Mouse (Mus musculus) gastrocnemius, postnatal 14 days (tissue): ENCODE data around the gene Tmcc2. TPM values are rescaled to one million over a fixed set of nuclear protein-coding genes. Genes with fewer than 3 reads are reported as not detected.
"Not testable (repeated sequence)": the region's sequence is repeated elsewhere in the genome, so short reads cannot be mapped to it uniquely, and the experiment has no call there.

ENCODE experiments used
- DNase-seq: peaks from one replicate; pipeline ENCODE4 v3.0.0; 2021; ENCODE audit warnings: mixed read lengths
- intact Hi-C: fragments of 180-260 bp; cut with DNase I; formaldehyde crosslinking; loops from one replicate; pipeline ENCODE4 v1.15.1; 2025; ENCODE audit warnings: low total_unique reads
- total RNA-seq, 2 experiments: library from RNA; stranded (reverse); gene quantifications; 2 replicates each; pipeline ENCODE4 v1.2.3; 2021

The Tmcc2 gene
- total RNA-seq, 2 experiments from 2014 or later: 19.4 to 22.9 TPM

GRCm38 (mm10) chr1:132372896-132373534, 18.1 kb downstream of the Tmcc2 start:
- intact Hi-C loops: no loop called here
- DNase-seq: no peak

- no peak for DNase-seq
Measured at GRCm38 (mm10) chr1:132372354-132372753, 18.7 kb downstream of the Tmcc2 start.

GRCm38 (mm10) chr1:132371298-132372081, 19.6 kb downstream of the Tmcc2 start:
- DNase-seq: no peak
- intact Hi-C loops: no loop called here

More at GRCm38 (mm10) chr1:132372354-132372753, 18.7 kb downstream of the Tmcc2 start:
- intact Hi-C loops: no loop called here

GRCm38 (mm10) chr1:132370681-132371173, 20.4 kb downstream of the Tmcc2 start:
- DNase-seq: peak; percentile 42
- intact Hi-C loops: no loop called here

- DNase-seq: peak; percentile 83
- intact Hi-C loops: loop anchor here (5.0 kb wide), 1 partner anchor 99 kb away; no protein-coding TSS in a partner anchor
Measured at GRCm38 (mm10) chr1:132367692-132368506, 23.2 kb downstream of the Tmcc2 start.

GRCm38 (mm10) chr1:132366937-132367336, 24.1 kb downstream of the Tmcc2 start:
- no peak for DNase-seq

GRCm38 (mm10) chr1:132366235-132366634, 24.8 kb downstream of the Tmcc2 start:
- intact Hi-C loops: loop anchor here (5.0 kb wide), 1 partner anchor 101 kb away; no protein-coding TSS in a partner anchor
- DNase-seq: no peak

More at GRCm38 (mm10) chr1:132366937-132367336, 24.1 kb downstream of the Tmcc2 start:
- intact Hi-C loops: loop anchor here (5.0 kb wide), 1 partner anchor 100 kb away; no protein-coding TSS in a partner anchor

- no peak for DNase-seq
- intact Hi-C loops: loop anchor here (5.0 kb wide), 1 partner anchor 102 kb away; no protein-coding TSS in a partner anchor
Measured at GRCm38 (mm10) chr1:132365645-132366044, 25.4 kb downstream of the Tmcc2 start.

- intact Hi-C loops: loop anchor here (5.0 kb wide), 1 partner anchor 102 kb away; no protein-coding TSS in a partner anchor
- DNase-seq: peak; percentile 57
Measured at GRCm38 (mm10) chr1:132364896-132365557, 26.1 kb downstream of the Tmcc2 start.

GRCm38 (mm10) chr1:132364388-132364787, 26.7 kb downstream of the Tmcc2 start:
- no peak for DNase-seq

GRCm38 (mm10) chr1:132361959-132362358, 29.1 kb downstream of the Tmcc2 start:
- no peak for DNase-seq
- intact Hi-C loops: no loop called here

More at GRCm38 (mm10) chr1:132364388-132364787, 26.7 kb downstream of the Tmcc2 start:
- intact Hi-C loops: no loop called here

- no peak for DNase-seq
- intact Hi-C loops: no loop called here
Measured at GRCm38 (mm10) chr1:132356841-132357240, 34.2 kb downstream of the Tmcc2 start.

GRCm38 (mm10) chr1:132355841-132356242, 35.2 kb downstream of the Tmcc2 start:
- intact Hi-C loops: loop anchor here (2.0 kb wide), 1 partner anchor 41 kb away; no protein-coding TSS in a partner anchor
- peak; percentile 81 for DNase-seq

- DNase-seq: no peak
- intact Hi-C loops: loop anchor here (2.0 kb wide), 1 partner anchor 40 kb away; no protein-coding TSS in a partner anchor
Measured at GRCm38 (mm10) chr1:132355162-132355601, 35.9 kb downstream of the Tmcc2 start.

- no peak for DNase-seq
- intact Hi-C loops: loop anchor here (2.0 to 5.0 kb wide), 2 partner anchors 39 to 197 kb away; no protein-coding TSS in a partner anchor
Measured at GRCm38 (mm10) chr1:132354234-132354633, 36.8 kb downstream of the Tmcc2 start.

- no peak for DNase-seq
- intact Hi-C loops: loop anchor here (5.0 kb wide), 1 partner anchor 196 kb away; no protein-coding TSS in a partner anchor
Measured at GRCm38 (mm10) chr1:132353389-132353788, 37.7 kb downstream of the Tmcc2 start.

- DNase-seq: no peak
- intact Hi-C loops: loop anchor here (5.0 kb wide), 1 partner anchor 194 kb away; no protein-coding TSS in a partner anchor
Measured at GRCm38 (mm10) chr1:132351058-132351457, 40.0 kb downstream of the Tmcc2 start.

- DNase-seq, intact Hi-C loops: not testable (repeated sequence)
Measured at GRCm38 (mm10) chr1:132349601-132350000, 41.5 kb downstream of the Tmcc2 start.
